Mouse (Mus musculus) heart, adult 2 months (tissue): ENCODE data around the gene Mab21l3.

Experiments
- CTCF ChIP-seq: fragments of 200-600 bp; IDR thresholded peaks from 2 replicates; pipeline ENCODE4 v1.8.1; 2022; ENCODE audit warnings: antibody characterized with exemption, mild to moderate bottlenecking, moderate library complexity
- EP300 ChIP-seq: fragments of 200-500 bp; IDR thresholded peaks from 2 replicates; pipeline ENCODE4 v1.6.1; 2011; ENCODE audit warnings: low read depth, low read length, control low read depth; ENCODE audit not compliant: insufficient read depth
- POLR2A ChIP-seq: fragments of 200-500 bp; IDR thresholded peaks from 2 replicates; pipeline ENCODE4 v1.6.1; 2011; ENCODE audit warnings: mild to moderate bottlenecking, low read depth, low read length, control low read depth; ENCODE audit not compliant: insufficient read depth

DNA sequence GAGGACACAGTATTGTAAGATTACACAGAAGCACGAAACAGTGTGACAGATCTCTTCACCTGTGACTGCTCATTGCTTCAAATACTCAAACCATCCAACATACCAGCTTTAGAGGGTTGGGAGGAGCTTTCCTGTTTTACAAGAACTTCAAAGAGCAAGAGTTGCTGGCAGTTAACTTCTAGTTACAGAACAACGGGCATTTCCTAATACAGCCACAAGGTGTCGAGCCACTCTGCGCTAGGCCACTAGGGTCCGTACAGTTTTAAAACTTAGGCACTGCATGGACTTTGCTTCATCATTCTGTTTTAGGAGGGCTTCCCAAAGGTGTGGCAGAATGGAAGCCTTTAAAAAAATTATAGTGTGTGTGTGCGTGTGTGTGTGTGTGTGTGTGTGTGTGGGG, 32.1 kb upstream of the Mab21l3 start:
- peak; percentile 34 for TF ChIP-seq CTCF
- TF ChIP-seq EP300 = no peak
- TF ChIP-seq POLR2A = no peak
